ENCODE assay signal across 7 mouse cellular contexts in genomic region chr13:83730713-83731480, GRCm38 (mm10).
DNase-seq lines count a peak whose midpoint lies in the region; ATAC-seq and TF ChIP-seq lines count a peak whose summit lies in the region.

No protein-coding gene starts in this region.

- peak overlapping the region; percentile 65 for H3K9ac ChIP-seq in heart, embryonic 16.5 days (ENCODE audit: low read length)
- H3K9ac ChIP-seq in stomach, embryonic 14.5 days (replicated peaks; ENCODE audit: low read depth, low read length) = peak overlapping the region; percentile 48

- H3K27ac ChIP-seq in heart, embryonic 16.5 days (ENCODE audit: low read length) = peak overlapping the region; percentile 30
- peak overlapping the region; percentile 36 for H3K27ac ChIP-seq in stomach, embryonic 14.5 days (ENCODE audit: low read length)

- 0% methylated on average over 89 of the region's 91 CpGs for WGBS in heart, embryonic 16.5 days
- 2% methylated on average over 64 of the region's 91 CpGs for WGBS in stomach, embryonic 14.5 days

- peak overlapping the region; percentile 25 for H3K4me3 ChIP-seq in C2C12 (ENCODE audit: insufficient read depth, poor library complexity, severe bottlenecking)
- peak overlapping the region; percentile 54 for H3K4me3 ChIP-seq in heart, embryonic 16.5 days (ENCODE audit: low read length)
- peak overlapping the region; percentile 49 for H3K4me3 ChIP-seq in stomach, embryonic 14.5 days (ENCODE audit: low read depth, low read length)

- peaks cover 12% of the 10 kb centered on the region for H3K4me1 ChIP-seq in heart, embryonic 16.5 days (ENCODE audit: control insufficient read depth, insufficient read depth, low read length)
- H3K4me1 ChIP-seq in stomach, embryonic 14.5 days (ENCODE audit: control insufficient read depth, insufficient read depth, low read length) = no peaks in the 10 kb centered on the region

- H3K79me2 ChIP-seq in C2C12 (ENCODE audit: control insufficient read depth, insufficient read depth) = no peaks in the 10 kb centered on the region

- DNase-seq in MN1 (ENCODE audit: low spot score) = peak; percentile 58
- DNase-seq in cerebellum, postnatal 4 days (ENCODE audit: low spot score in 2 of 2) = peak; percentile 72 to 87
- DNase-seq in layer of hippocampus, adult 9-11 months = peak; percentile 84

- ATAC-seq in heart, embryonic 16.5 days (replicated peaks; ENCODE audit: extremely low read depth, insufficient read depth, low FRiP score) = peak; percentile 80
- peak; percentile 31; the same call in 1 of the 2 replicates for ATAC-seq in megakaryocyte-erythroid progenitor cell, adult 5-6 weeks (replicated peaks; ENCODE audit: low FRiP score, low TSS enrichment, poor library complexity, severe bottlenecking)
- peak; percentile 83 for ATAC-seq in stomach, embryonic 14.5 days (ENCODE audit: insufficient number of reproducible peaks, insufficient read depth, low FRiP score, low read depth)

- H3K36me3 ChIP-seq in C2C12 (ENCODE audit: control insufficient read depth, insufficient read depth) = no peaks in the 10 kb centered on the region
- H3K36me3 ChIP-seq in heart, embryonic 16.5 days (ENCODE audit: control insufficient read depth, insufficient read depth) = no peaks in the 10 kb centered on the region
- no peaks in the 10 kb centered on the region for H3K36me3 ChIP-seq in stomach, embryonic 14.5 days (ENCODE audit: control insufficient read depth, insufficient read depth, low read length)

- H3K27me3 ChIP-seq in C2C12 (ENCODE audit: control insufficient read depth, insufficient read depth, insufficient read length) = no peaks in the 10 kb centered on the region
- peaks cover 57% of the 10 kb centered on the region for H3K27me3 ChIP-seq in heart, embryonic 16.5 days (ENCODE audit: control insufficient read depth, insufficient read depth, low read length)
- peaks cover 47% of the 10 kb centered on the region for H3K27me3 ChIP-seq in stomach, embryonic 14.5 days (ENCODE audit: control insufficient read depth, insufficient read depth, low read length)

- peak; percentile 9 for TF ChIP-seq CTCF in C2C12 (IDR thresholded peaks at IDR 0.05; ENCODE audit: control insufficient read depth, insufficient read depth, insufficient read length)

- peak overlapping the region; percentile 76 for H3ac ChIP-seq in C2C12 (ENCODE audit: control insufficient read depth, insufficient read length, low read depth)

- peak overlapping the region; percentile 81 for H3K4me2 ChIP-seq in heart, embryonic 16.5 days (ENCODE audit: low read depth, low read length)
- H3K4me2 ChIP-seq in stomach, embryonic 14.5 days (replicated peaks; ENCODE audit: low read depth, low read length) = peak overlapping the region; percentile 81

- no peaks in the 10 kb centered on the region for H3K9me3 ChIP-seq in heart, embryonic 16.5 days (replicated peaks; ENCODE audit: control insufficient read depth, low read length)
- no peaks in the 10 kb centered on the region for H3K9me3 ChIP-seq in stomach, embryonic 14.5 days (ENCODE audit: control insufficient read depth, low read depth, low read length)

- H3K79me3 ChIP-seq in C2C12 (ENCODE audit: low read depth) = no peaks in the 10 kb centered on the region

TF ChIP-seq in C2C12, 6 proteins besides CTCF, POLR2A, EP300 and RAD21:
- TF ChIP-seq CEBPB (IDR thresholded peaks at IDR 0.05; ENCODE audit: low read depth) (no peak), MYOG (IDR thresholded peaks at IDR 0.05; ENCODE audit: control insufficient read depth, extremely low read depth, insufficient read length) (no peak), MYOD1 (IDR thresholded peaks at IDR 0.05; ENCODE audit: control insufficient read depth, insufficient read length, low read depth) (no peak), USF1 (IDR thresholded peaks at IDR 0.05; ENCODE audit: low read depth) (no peak), FOSL1 (IDR thresholded peaks at IDR 0.05; ENCODE audit: insufficient read depth, low read length, poor library complexity, severe bottlenecking) (no peak), MAX (IDR thresholded peaks at IDR 0.05) (no peak)

Comparison
In these comparisons a context has a peak if more than half of its experiments do, and no peak if none do; other contexts are left out.
1. Peak in every context shown above with its lines: DNase-seq, ATAC-seq, H3K4me3 ChIP-seq and H3K27ac ChIP-seq.
2. ATAC-seq: peak in every context shown above with its lines; median percentile 83 in stomach, embryonic 14.5 days; 80 in heart, embryonic 16.5 days; 31 in megakaryocyte-erythroid progenitor cell, adult 5-6 weeks.